Mouse (Mus musculus) forebrain, embryonic 11.5 days (tissue): Measurements from ENCODE around the gene Gbf1. TPM values are rescaled to one million over a fixed set of nuclear protein-coding genes. Genes with fewer than 3 reads are reported as not detected.
"Not testable (repeated sequence)": the region's sequence is repeated elsewhere in the genome, so short reads cannot be mapped to it uniquely, and the experiment has no call there.

Experiments
- ATAC-seq: fragments of 200-750 bp; cut with Nextera tagmentation; replicated peaks from 2 replicates; pipeline ENCODE4 v1.8.0; 2017; ENCODE audit warnings: moderate TSS enrichment; ENCODE audit not compliant: low FRiP score
- DNase-seq: peaks from one replicate; pipeline ENCODE4 v3.0.0-alpha.2; 2017; ENCODE audit warnings: low spot score
- H3K27ac ChIP-seq: fragments of 300-500 bp; sonication (generic); 2 replicates; pipeline ENCODE4 v1.5.1; 2014; ENCODE audit warnings: low read depth, low read length
- H3K27me3 ChIP-seq: fragments of 300-500 bp; sonication (generic); 2 replicates; pipeline ENCODE4 v1.6.1; 2014; ENCODE audit warnings: mild to moderate bottlenecking, low read length, mixed read lengths; ENCODE audit not compliant: control insufficient read depth, insufficient read depth
- H3K36me3 ChIP-seq: fragments of 300-500 bp; sonication (generic); 2 replicates; pipeline ENCODE4 v1.6.1; 2014; ENCODE audit warnings: mild to moderate bottlenecking, low read length, moderate library complexity, mixed read lengths; ENCODE audit not compliant: control insufficient read depth, insufficient read depth
- H3K4me1 ChIP-seq: fragments of 300-500 bp; sonication (generic); replicated peaks from 2 replicates; pipeline ENCODE4 v1.6.1; 2014; ENCODE audit warnings: low read length, mixed read lengths; ENCODE audit not compliant: control insufficient read depth, insufficient read depth
- H3K4me2 ChIP-seq: fragments of 300-500 bp; sonication (generic); 2 replicates; pipeline ENCODE4 v1.6.1; 2014; ENCODE audit warnings: low read depth, mild to moderate bottlenecking, low read length, moderate library complexity, mixed read lengths; ENCODE audit not compliant: severe bottlenecking
- H3K4me3 ChIP-seq: fragments of 300-500 bp; sonication (generic); 2 replicates; pipeline ENCODE4 v1.5.1; 2014; ENCODE audit warnings: low read depth, low read length
- H3K9ac ChIP-seq: fragments of 300-500 bp; sonication (generic); 2 replicates; pipeline ENCODE4 v1.6.1; 2014; ENCODE audit warnings: low read length
- H3K9me3 ChIP-seq: fragments of 300-500 bp; sonication (generic); 2 replicates; pipeline ENCODE4 v1.6.1; 2016; ENCODE audit warnings: low read length, mixed read lengths; ENCODE audit not compliant: control insufficient read depth
- WGBS: fragments of 180-500 bp; shearing (Covaris S2); extraction: QIAGEN DNeasy Blood & Tissue Kit; methylation state at CpG from one replicate; pipeline ENCODE4 v1.1.7; 2014; 5-methylcytosine and 5-hydroxymethylcytosine counted together
- polyA plus RNA-seq: library from polyadenylated mRNA; unstranded; fragments of >200 nt; fragmentation: Nextera tagmentation; extraction: Ambion mirVana; gene quantifications from 2 replicates; pipeline ENCODE4 v1.2.1, GENCODE M21; 2014

Gbf1 gene
- polyA plus RNA-seq, 1 experiment from 2014 or later, result 49.0 TPM

GRCm38 (mm10) chr19:46198293-46198692, 46.0 kb downstream of the Gbf1 start:
- WGBS, result 93% methylated on average over 3 of the region's 3 CpGs
- ATAC-seq (no peak), DNase-seq (no peak)
- Histone ChIP-seq H3K36me3 (no peaks in the 10 kb centered on the region), H3K4me1 (no peaks in the 10 kb centered on the region), H3K9ac (no peak overlapping the region), H3K4me3 (no peak overlapping the region), H3K4me2 (no peak overlapping the region), H3K9me3 (no peaks in the 10 kb centered on the region), H3K27me3 (no peaks in the 10 kb centered on the region), H3K27ac (no peak overlapping the region)

DNA sequence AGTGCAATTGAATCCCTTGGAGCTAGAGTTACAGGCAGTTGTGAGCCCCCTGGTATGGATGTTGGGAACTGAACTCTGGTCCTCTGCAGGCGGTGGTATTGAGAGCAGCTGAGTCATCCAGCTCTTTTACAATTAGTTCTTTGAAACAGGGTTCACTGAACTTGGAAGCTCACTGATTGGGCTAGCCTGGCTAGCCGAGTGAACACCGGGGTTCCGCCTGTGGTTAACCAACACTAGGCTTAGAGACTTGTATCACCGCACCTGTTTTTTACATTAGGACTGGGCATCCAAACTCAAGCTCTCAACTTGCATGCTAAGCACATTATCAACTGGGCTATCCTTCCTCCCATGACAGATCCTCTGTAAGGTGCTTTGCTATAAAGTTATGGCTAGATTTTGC, 46.6 kb downstream of the Gbf1 start:
- H3K4me3 ChIP-seq, result no peak overlapping the region
- H3K4me1 ChIP-seq, result no peaks in the 10 kb centered on the region
- H3K4me2 ChIP-seq, result no peak overlapping the region
- H3K27me3 ChIP-seq, result no peaks in the 10 kb centered on the region
- no peaks in the 10 kb centered on the region for H3K36me3 ChIP-seq
- ATAC-seq (no peak), DNase-seq (no peak)
- no peak overlapping the region for H3K9ac ChIP-seq
- WGBS, result 87% methylated on average over 5 of the region's 5 CpGs
- H3K9me3 ChIP-seq, result no peaks in the 10 kb centered on the region
- no peak overlapping the region for H3K27ac ChIP-seq

DNA sequence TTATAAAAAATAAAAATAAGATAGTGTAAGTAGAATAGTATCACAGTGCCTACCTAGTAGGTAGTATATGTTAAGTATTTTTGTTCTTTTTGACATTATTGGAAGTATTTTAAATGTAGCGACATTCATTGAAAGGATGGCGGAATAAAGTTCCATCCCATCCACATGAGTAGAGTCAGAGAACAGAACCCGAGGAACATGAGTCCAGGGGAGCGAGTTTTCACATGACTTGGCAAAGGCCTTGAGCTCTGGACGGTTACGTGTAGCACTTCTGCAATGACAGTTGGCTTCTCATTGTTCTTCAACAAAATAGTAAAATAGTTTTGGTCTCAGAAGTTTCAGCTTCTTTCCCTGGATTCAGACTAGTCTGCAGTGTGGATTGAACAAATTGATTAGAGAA, 51.9 kb downstream of the Gbf1 start:
- ATAC-seq (no peak), DNase-seq (no peak)
- no peaks in the 10 kb centered on the region for H3K9me3 ChIP-seq
- WGBS, result 93% methylated on average over 6 of the region's 6 CpGs
- H3K27ac ChIP-seq, result no peak overlapping the region
- no peaks in the 10 kb centered on the region for H3K27me3 ChIP-seq
- H3K4me2 ChIP-seq, result no peak overlapping the region
- no peak overlapping the region for H3K4me3 ChIP-seq
- H3K36me3 ChIP-seq, result no peaks in the 10 kb centered on the region
- H3K9ac ChIP-seq, result no peak overlapping the region
- no peaks in the 10 kb centered on the region for H3K4me1 ChIP-seq

DNA sequence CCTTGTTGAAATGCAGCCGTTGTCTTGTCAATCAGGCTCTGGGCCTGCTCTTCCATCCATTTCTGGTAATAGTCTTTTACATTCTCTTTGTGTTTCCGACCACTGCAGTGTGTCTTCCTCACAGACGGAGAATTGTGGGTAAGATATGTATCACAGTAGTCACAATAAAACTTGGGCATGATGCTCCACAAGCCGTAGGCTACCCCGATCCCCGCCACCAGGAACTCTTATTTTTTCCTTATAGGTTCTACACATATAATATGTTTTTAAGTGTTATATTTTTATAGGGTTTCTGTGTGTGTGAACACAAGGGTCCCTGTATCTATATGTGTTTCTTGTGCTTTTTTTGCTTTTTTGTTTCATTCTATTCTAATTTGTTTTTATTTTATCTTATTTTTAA, 53.4 kb downstream of the Gbf1 start:
- no peaks in the 10 kb centered on the region for H3K27me3 ChIP-seq
- H3K36me3 ChIP-seq, result no peaks in the 10 kb centered on the region
- DNase-seq (no peak), ATAC-seq (no peak)
- no peaks in the 10 kb centered on the region for H3K9me3 ChIP-seq
- H3K4me2 ChIP-seq, result no peak overlapping the region
- WGBS, result 95% methylated on average over 6 of the region's 6 CpGs
- no peaks in the 10 kb centered on the region for H3K4me1 ChIP-seq
- H3K4me3 ChIP-seq, result no peak overlapping the region
- no peak overlapping the region for H3K27ac ChIP-seq
- no peak overlapping the region for H3K9ac ChIP-seq

DNA sequence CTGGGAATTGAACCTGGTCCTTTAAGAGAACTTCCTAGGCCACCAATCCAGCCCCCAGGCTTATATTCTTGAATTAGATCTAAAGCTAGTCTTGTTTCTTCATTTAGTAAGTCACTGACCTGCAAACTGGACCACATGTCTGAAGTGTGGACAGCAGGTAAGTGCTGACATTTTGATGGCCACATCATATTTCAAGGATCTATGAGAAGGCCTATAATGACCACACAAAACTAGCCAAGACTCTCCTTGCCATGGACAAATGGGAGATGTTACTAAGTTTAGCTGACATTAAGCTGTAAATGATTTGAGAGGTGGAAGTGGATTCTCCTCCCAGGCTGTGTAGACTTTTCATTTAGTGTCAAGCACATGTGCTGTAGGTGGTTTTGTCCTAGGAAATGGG, 58.6 kb downstream of the Gbf1 start:
- no peak for DNase-seq
- Histone ChIP-seq H3K36me3 (no peaks in the 10 kb centered on the region), H3K9ac (no peak overlapping the region), H3K9me3 (no peaks in the 10 kb centered on the region), H3K4me1 (peaks cover 4% of the 10 kb centered on the region; the same call in 1 of the 2 replicates), H3K27me3 (no peaks in the 10 kb centered on the region), H3K27ac (no peak overlapping the region), H3K4me2 (no peak overlapping the region), H3K4me3 (no peak overlapping the region)
- no peak for ATAC-seq

GRCm38 (mm10) chr19:46214541-46214940, 62.2 kb downstream of the Gbf1 start:
- Histone ChIP-seq H3K36me3 (no peaks in the 10 kb centered on the region), H3K27ac (no peak overlapping the region), H3K4me2 (no peak overlapping the region), H3K9ac (no peak overlapping the region), H3K9me3 (no peaks in the 10 kb centered on the region), H3K4me3 (no peak overlapping the region), H3K4me1 (peaks cover 4% of the 10 kb centered on the region; the same call in 1 of the 2 replicates), H3K27me3 (no peaks in the 10 kb centered on the region)
- 84% methylated on average over 5 of the region's 5 CpGs for WGBS
- DNase-seq, result no peak
- ATAC-seq, result no peak

GRCm38 (mm10) chr19:46215401-46215800, 63.1 kb downstream of the Gbf1 start:
- H3K36me3 ChIP-seq, result no peaks in the 10 kb centered on the region
- 39% methylated on average over 3 of the region's 3 CpGs for WGBS
- H3K9ac ChIP-seq, result no peak overlapping the region
- H3K27me3 ChIP-seq, result no peaks in the 10 kb centered on the region
- no peak overlapping the region for H3K4me3 ChIP-seq
- no peak for DNase-seq
- peaks cover 4% of the 10 kb centered on the region; the same call in 1 of the 2 replicates for H3K4me1 ChIP-seq
- H3K4me2 ChIP-seq, result no peak overlapping the region
- no peaks in the 10 kb centered on the region for H3K9me3 ChIP-seq
- no peak for ATAC-seq
- H3K27ac ChIP-seq, result no peak overlapping the region

DNA sequence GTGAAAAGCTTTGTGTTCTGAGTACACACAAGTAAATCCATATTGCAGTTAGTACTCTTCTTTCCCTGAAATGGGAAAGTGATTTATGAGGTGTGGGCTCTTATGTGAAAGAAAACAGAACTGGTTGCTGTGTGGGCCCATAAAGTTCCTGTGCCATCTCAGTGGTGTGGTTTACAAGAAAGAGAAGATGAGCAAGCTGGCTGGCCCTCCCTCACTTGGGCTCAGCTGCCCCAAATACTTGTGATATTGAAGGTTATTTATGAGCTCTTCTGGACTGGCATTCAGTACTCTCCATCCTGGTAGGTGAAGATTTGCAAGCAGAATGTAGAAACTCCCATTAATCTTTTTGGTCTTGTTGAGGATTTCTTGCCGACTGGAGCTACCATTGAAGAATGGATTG, 64.4 kb downstream of the Gbf1 start:
- DNase-seq, result no peak
- no peak for ATAC-seq
- no peaks in the 10 kb centered on the region for H3K36me3 ChIP-seq
- peaks cover 4% of the 10 kb centered on the region; the same call in 1 of the 2 replicates for H3K4me1 ChIP-seq
- H3K9ac ChIP-seq, result no peak overlapping the region
- no peaks in the 10 kb centered on the region for H3K27me3 ChIP-seq
- 88% methylated on average over 1 of the region's 1 CpGs for WGBS
- no peak overlapping the region for H3K4me2 ChIP-seq
- H3K4me3 ChIP-seq, result no peak overlapping the region
- no peaks in the 10 kb centered on the region for H3K9me3 ChIP-seq
- H3K27ac ChIP-seq, result no peak overlapping the region

DNA sequence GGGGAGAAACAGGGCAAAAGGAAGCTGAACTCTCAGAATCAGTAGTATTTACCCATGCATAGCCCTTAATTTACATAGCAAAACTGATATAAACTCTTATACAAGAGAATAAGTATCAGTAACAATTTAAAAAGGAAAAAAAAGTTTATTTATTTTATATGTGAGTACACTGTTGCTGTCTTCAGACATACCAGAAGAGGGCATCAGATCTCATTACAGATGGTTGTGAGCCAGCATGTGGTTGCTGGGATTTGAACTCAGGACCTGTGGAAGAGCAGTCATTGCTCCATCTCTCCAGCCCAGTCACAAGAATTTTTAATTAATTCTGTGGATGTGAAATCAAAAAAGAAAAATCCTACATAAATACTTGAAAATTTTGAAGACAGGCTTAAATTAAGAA, 65.0 kb downstream of the Gbf1 start:
- not testable (repeated sequence) for DNase-seq, H3K4me1 ChIP-seq, ATAC-seq, H3K9ac ChIP-seq, H3K27ac ChIP-seq, H3K36me3 ChIP-seq, H3K4me2 ChIP-seq, H3K9me3 ChIP-seq, H3K4me3 ChIP-seq, H3K27me3 ChIP-seq
